Mouse (Mus musculus): ENCODE results near the gene Olfr670. TPM values are rescaled to one million over a fixed set of nuclear protein-coding genes. Genes with fewer than 3 reads are reported as not detected.
"Not testable (repeated sequence)": the region's sequence is repeated elsewhere in the genome, so short reads cannot be mapped to it uniquely, and the experiment has no call there.

Gene Olfr670
- not detected in 2 replicates for polyA plus RNA-seq (2012; rRNA removed)

- 27% methylated on average over 1 of the region's 1 CpGs for WGBS
Observed at GRCm38 (mm10) chr7:104962520-104962919, at the start of gene Olfr670. Gene Olfr670 (minus strand): TSS chr7:104962620.

GRCm38 (mm10) chr7:105001929-105002328 lies 39.5 kb upstream of the Olfr670 start, which contains the start of gene Olfr672:
Gene Olfr672 (minus strand): TSS chr7:105002029.
- DNase-seq (ENCODE audit: low read depth, low spot score), result no peak

More at GRCm38 (mm10) chr7:104962520-104962919, at the start of gene Olfr670:
- DNase-seq (ENCODE audit: low read depth, low spot score), result no peak

- DNase-seq (ENCODE audit: low read depth, low spot score), result no peak
- WGBS, result 61% methylated on average over 1 of the region's 1 CpGs
Observed at GRCm38 (mm10) chr7:104979026-104979425, 16.6 kb upstream of the Olfr670 start, which contains the start of gene Olfr671. Gene Olfr671 (minus strand): TSS chr7:104979126.

- 56% methylated on average over 2 of the region's 2 CpGs for WGBS
- not testable (repeated sequence) for DNase-seq (ENCODE audit: low read depth, low spot score)
Observed at GRCm38 (mm10) chr7:104972507-104972906, 10.1 kb upstream of the Olfr670 start.

GRCm38 (mm10) chr7:104950234-104950633 lies 12.2 kb downstream of the Olfr670 start:
- DNase-seq (ENCODE audit: low read depth, low spot score), result not testable (repeated sequence)
- 94% methylated on average over 16 of the region's 16 CpGs for WGBS

- no peak for DNase-seq (ENCODE audit: low read depth, low spot score)
- 66% methylated on average over 1 of the region's 1 CpGs for WGBS
Observed at GRCm38 (mm10) chr7:104933940-104934339, 28.5 kb downstream of the Olfr670 start, which contains the start of gene Olfr669. Gene Olfr669 (plus strand): TSS chr7:104934240.

- WGBS, result 70% methylated on average over 1 of the region's 1 CpGs
- DNase-seq (ENCODE audit: low read depth, low spot score), result no peak
Observed at GRCm38 (mm10) chr7:104927957-104928356, 34.5 kb downstream of the Olfr670 start, which contains the start of gene Olfr668. Gene Olfr668 (minus strand): TSS chr7:104928057.

GRCm38 (mm10) chr7:104921382-104921781 lies 41.0 kb downstream of the Olfr670 start, which contains the start of gene Olfr667:
Gene Olfr667 (minus strand): TSS chr7:104921482.
- 75% methylated on average over 1 of the region's 1 CpGs for WGBS
- DNase-seq (ENCODE audit: low read depth, low spot score), result no peak

Other genes starting within 250 kb of the Olfr670 start
- not detected in 2 replicates for gene Usp17le, start 185.2 kb downstream of the Olfr670 start, polyA plus RNA-seq (2012; rRNA removed)
- gene Usp17lb, start 120.0 kb downstream of the Olfr670 start, polyA plus RNA-seq (2012; rRNA removed), result not detected in 2 replicates
- gene Usp17la, start 105.6 kb downstream of the Olfr670 start, polyA plus RNA-seq (2012; rRNA removed), result not detected in 2 replicates
- not detected in 2 replicates for gene Olfr665, start 84.6 kb downstream of the Olfr670 start, polyA plus RNA-seq (2012; rRNA removed)
- gene Olfr666, start 66.7 kb downstream of the Olfr670 start, polyA plus RNA-seq (2012; rRNA removed), result not detected in 2 replicates
- not detected in 2 replicates for gene Olfr667, start 41.1 kb downstream of the Olfr670 start, polyA plus RNA-seq (2012; rRNA removed)
- gene Olfr668, start 34.6 kb downstream of the Olfr670 start, polyA plus RNA-seq (2012; rRNA removed), result not detected in 2 replicates
- not detected in 2 replicates for gene Olfr669, start 28.4 kb downstream of the Olfr670 start, polyA plus RNA-seq (2012; rRNA removed)
- gene Olfr671, start 16.5 kb upstream of the Olfr670 start, polyA plus RNA-seq (2012; rRNA removed), result not detected in 2 replicates
- not detected in 2 replicates for gene Olfr672, start 39.4 kb upstream of the Olfr670 start, polyA plus RNA-seq (2012; rRNA removed)
- not detected in 2 replicates for gene Olfr675, start 65.8 kb upstream of the Olfr670 start, polyA plus RNA-seq (2012; rRNA removed)
- gene Olfr676, start 70.1 kb upstream of the Olfr670 start, polyA plus RNA-seq (2012; rRNA removed), result not detected in 2 replicates
- not detected in 2 replicates for gene Olfr677, start 88.8 kb upstream of the Olfr670 start, polyA plus RNA-seq (2012; rRNA removed)
- gene Olfr678, start 101.9 kb upstream of the Olfr670 start, polyA plus RNA-seq (2012; rRNA removed), result not detected in 2 replicates
- gene Olfr679, start 118.6 kb upstream of the Olfr670 start, polyA plus RNA-seq (2012; rRNA removed), result not detected in 2 replicates
- not detected in 2 replicates for gene Olfr680-ps1, start 130.2 kb upstream of the Olfr670 start, polyA plus RNA-seq (2012; rRNA removed)
- not detected in 2 replicates for gene Olfr681, start 154.2 kb upstream of the Olfr670 start, polyA plus RNA-seq (2012; rRNA removed)
- not detected in 2 replicates for gene Olfr683, start 184.4 kb upstream of the Olfr670 start, polyA plus RNA-seq (2012; rRNA removed)
- gene Olfr684, start 201.0 kb upstream of the Olfr670 start, polyA plus RNA-seq (2012; rRNA removed), result not detected in 2 replicates
- gene Olfr685, start 223.4 kb upstream of the Olfr670 start, polyA plus RNA-seq (2012; rRNA removed), result not detected in 2 replicates
- gene Olfr686, start 244.9 kb upstream of the Olfr670 start, polyA plus RNA-seq (2012; rRNA removed), result not detected in 2 replicates